Mouse (Mus musculus) erythroblast, embryonic 14.5 days (primary cell): ENCODE data around the gene Cep295nl.

ENCODE experiments used
- GATA1 ChIP-seq: IDR thresholded peaks from 2 replicates; pipeline ENCODE4 v1.6.1; 2012; ENCODE audit warnings: low read length, inconsistent platforms, mixed read lengths
- TAL1 ChIP-seq: IDR thresholded peaks from 3 replicates; pipeline ENCODE4 v1.6.1; 2012; ENCODE audit warnings: low read length, inconsistent platforms, mixed read lengths

DNA sequence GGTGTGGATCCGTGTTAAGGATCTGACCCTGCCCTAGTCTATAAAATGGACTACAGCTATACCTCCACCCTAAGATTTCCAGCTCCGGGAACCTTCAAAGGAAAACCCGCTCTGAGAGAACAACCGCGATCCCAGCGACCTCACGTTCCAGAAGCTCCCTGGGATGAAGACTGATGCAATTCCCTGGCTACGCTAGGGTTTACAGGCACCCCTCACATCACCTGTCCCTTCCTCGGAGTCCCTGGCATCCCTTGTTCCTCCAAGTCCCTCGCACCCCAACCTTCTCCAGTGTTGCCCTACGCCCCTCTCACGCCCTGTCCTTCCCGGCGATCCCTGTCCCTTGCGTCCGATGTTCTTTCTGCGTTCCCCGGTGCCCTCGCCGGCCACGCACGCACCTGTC, 52.7 kb downstream of the Cep295nl start:
- TF ChIP-seq GATA1, result no peak
- TF ChIP-seq TAL1, result no peak
